Mouse (Mus musculus) ES-E14 (cell line): ENCODE measurements around the gene Rabep2.

ENCODE experiments used
- CHD2 ChIP-seq: IDR thresholded peaks from 2 replicates; pipeline ENCODE4 v1.6.1; 2014; ENCODE audit warnings: mild to moderate bottlenecking, low read depth, low read length, inconsistent platforms
- HCFC1 ChIP-seq: IDR thresholded peaks from 2 replicates; pipeline ENCODE4 v1.6.1; 2012; ENCODE audit warnings: low read length, inconsistent platforms, borderline replicate concordance; ENCODE audit not compliant: insufficient read depth
- ZC3H11A ChIP-seq: IDR thresholded peaks from 2 replicates; pipeline ENCODE4 v1.6.1; 2012; ENCODE audit warnings: low read depth, mild to moderate bottlenecking, inconsistent platforms, low read length, borderline replicate concordance

- TF ChIP-seq HCFC1 (no peak), CHD2 (no peak), ZC3H11A (0 out of 2 replicates have a peak, but pooled peaks have one; percentile 3)
Measured at GRCm38 (mm10) chr7:126436851-126437250, 8.3 kb downstream of the Rabep2 start.
